Mouse (Mus musculus): ENCODE data around the gene Sema3g.
A peak's percentile ranks its signal among the peaks of the same experiment; 100 is the strongest.

Sema3g gene

GRCm38 (mm10) chr14:31195968-31196367 lies 21.7 kb upstream of the Sema3g start:
- DNase-seq (ENCODE audit: low spot score in 2 of 2), result no peak

- no peak for DNase-seq (ENCODE audit: low spot score in 2 of 2)
These were observed 19.8 kb upstream of the Sema3g start for GRCm38 (mm10) chr14:31197547-31198516.

GRCm38 (mm10) chr14:31199599-31199998 lies 18.1 kb upstream of the Sema3g start:
- DNase-seq (ENCODE audit: low spot score in 2 of 2), result no peak

GRCm38 (mm10) chr14:31200038-31200437 lies 17.6 kb upstream of the Sema3g start:
- no peak for DNase-seq (ENCODE audit: low spot score in 2 of 2)

- DNase-seq (ENCODE audit: low spot score in 2 of 2), result no peak
These were observed 12.8 kb upstream of the Sema3g start for GRCm38 (mm10) chr14:31204844-31205243.

GRCm38 (mm10) chr14:31205244-31205561 lies 12.5 kb upstream of the Sema3g start:
- DNase-seq (ENCODE audit: low spot score in 2 of 2), result no peak

- peak in 1 of 2 experiments; percentile 34 for DNase-seq (ENCODE audit: low spot score in 2 of 2)
These were observed 11.8 kb upstream of the Sema3g start for GRCm38 (mm10) chr14:31205562-31206467.

- DNase-seq (ENCODE audit: low spot score in 2 of 2), result peak; percentile 89 to 94
These were observed 11.1 kb upstream of the Sema3g start for GRCm38 (mm10) chr14:31206472-31206981.

- DNase-seq (ENCODE audit: low spot score in 2 of 2), result no peak
These were observed 10.4 kb upstream of the Sema3g start for GRCm38 (mm10) chr14:31207070-31207830.

GRCm38 (mm10) chr14:31208084-31208483 lies 9.6 kb upstream of the Sema3g start, which contains the start of gene Tnnc1:
TSS of gene Tnnc1 (plus strand) at chr14:31208312.
- DNase-seq (ENCODE audit: low spot score in 2 of 2), result no peak

- no peak for DNase-seq (ENCODE audit: low spot score in 2 of 2)
These were observed 8.5 kb upstream of the Sema3g start for GRCm38 (mm10) chr14:31209133-31209557.

GRCm38 (mm10) chr14:31211854-31212253 lies 5.8 kb upstream of the Sema3g start:
- no peak for DNase-seq (ENCODE audit: low spot score in 2 of 2)

- DNase-seq (ENCODE audit: low spot score in 2 of 2), result no peak
These were observed 5.2 kb upstream of the Sema3g start for GRCm38 (mm10) chr14:31212499-31212898.

- DNase-seq (ENCODE audit: low spot score in 2 of 2), result no peak
These were observed 3.8 kb upstream of the Sema3g start for GRCm38 (mm10) chr14:31213868-31214267.

GRCm38 (mm10) chr14:31214684-31215083 lies 3.0 kb upstream of the Sema3g start:
- no peak for DNase-seq (ENCODE audit: low spot score in 2 of 2)

GRCm38 (mm10) chr14:31215157-31216002 lies 2.3 kb upstream of the Sema3g start:
- peak in 1 of 2 experiments; percentile 53 for DNase-seq (ENCODE audit: low spot score in 2 of 2)

- no peak for DNase-seq (ENCODE audit: low spot score in 2 of 2)
These were observed 814 bp upstream of the Sema3g start, which contains the start of gene Nisch for GRCm38 (mm10) chr14:31216846-31217245. TSS of gene Nisch (minus strand) at chr14:31216946.

- DNase-seq (ENCODE audit: low spot score in 2 of 2), result peak in 1 of 2 experiments; percentile 49
These were observed 9.3 kb downstream of the Sema3g start for GRCm38 (mm10) chr14:31226978-31227377.

GRCm38 (mm10) chr14:31228234-31228633 lies 10.6 kb downstream of the Sema3g start:
- no peak for DNase-seq (ENCODE audit: low spot score in 2 of 2)

GRCm38 (mm10) chr14:31230442-31230841 lies 12.8 kb downstream of the Sema3g start:
- no peak for DNase-seq (ENCODE audit: low spot score in 2 of 2)
